20 mouse cellular contexts compared by ENCODE assay signal in the genomic region with DNA sequence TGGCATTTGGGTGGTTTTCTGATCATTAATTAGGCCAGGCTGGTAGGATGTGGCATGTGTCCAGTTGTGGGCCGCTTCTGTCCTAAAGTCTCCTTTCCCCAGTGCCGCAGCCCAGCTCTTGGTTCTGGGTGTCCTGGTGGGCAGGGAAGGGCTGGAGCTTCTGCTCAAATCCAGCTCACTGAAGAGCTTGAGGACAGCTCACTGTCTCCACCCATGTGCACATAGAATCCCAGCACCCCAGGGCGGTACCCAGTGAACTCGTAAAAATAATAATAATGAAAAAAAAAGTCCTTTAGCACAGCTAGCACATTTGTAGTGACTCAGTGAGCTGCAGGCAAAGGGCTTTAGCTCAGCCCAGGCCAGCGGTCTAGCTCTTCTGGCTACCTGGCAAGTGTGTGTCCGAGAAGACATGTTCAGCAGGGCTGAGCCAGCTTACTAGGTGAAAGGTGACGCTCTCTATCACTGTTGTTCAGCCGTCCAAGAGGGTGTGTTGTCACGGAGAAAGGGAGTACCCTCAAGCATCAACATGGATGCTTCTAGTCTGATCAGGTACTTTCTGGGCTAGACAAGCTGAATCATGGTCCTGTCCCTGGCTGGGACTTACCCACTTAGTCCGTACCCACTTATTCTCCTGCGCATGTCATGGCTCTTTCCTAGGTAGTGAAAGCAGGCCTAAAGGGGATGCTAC. TPM values are rescaled to one million over a fixed set of nuclear protein-coding genes. Genes with fewer than 3 reads are reported as not detected.
DNase-seq lines count a peak whose midpoint lies in the region; ATAC-seq and TF ChIP-seq lines count a peak whose summit lies in the region.
"Had no signal": no experiment of that assay in that cellular context is flagged by ENCODE, and none has a peak within 500 bp of the region (broad histone marks: within the 10 kb centered on the region; RNA-seq: fewer than 3 reads in every experiment).

No protein-coding gene starts in this region.

- no peak for TF ChIP-seq CTCF in heart, postnatal 0 days (IDR thresholded peaks at IDR 0.05; ENCODE audit: low read depth)
- no peak for TF ChIP-seq CTCF in liver, embryonic 14.5 days (IDR thresholded peaks at IDR 0.05; ENCODE audit: low read depth)
- no peak for TF ChIP-seq CTCF in stomach, postnatal 0 days (IDR thresholded peaks at IDR 0.05; ENCODE audit: low read depth)

- ATAC-seq in heart, postnatal 0 days (ENCODE audit: insufficient read depth, low read depth), result peak; percentile 49
- no peak for ATAC-seq in heart, embryonic 12.5 days (ENCODE audit: insufficient number of reproducible peaks, low FRiP score)
- peak; percentile 87 for ATAC-seq in liver, embryonic 14.5 days (ENCODE audit: insufficient read depth)
- peak; percentile 60; the same call in 1 of the 2 replicates for ATAC-seq in stomach, postnatal 0 days (ENCODE audit: low FRiP score, low TSS enrichment)
- ATAC-seq: forebrain, embryonic 15.5 days; Patski had no signal

- no peak for DNase-seq in heart, postnatal 0 days (ENCODE audit: low spot score)
- peak; percentile 58 for DNase-seq in c-Kit-positive CD71-positive TER-119-positive erythroid progenitor cells, embryonic 14.5 days (ENCODE audit: low spot score)
- DNase-seq in liver, embryonic 14.5 days (ENCODE audit: low read depth in 3 of 3, low spot score in 3 of 3), result peak; percentile 58 to 75 (median 74)
- no peak for DNase-seq in stomach, postnatal 0 days (ENCODE audit: low spot score)
- no peak for DNase-seq in cerebellum, postnatal 36 days
- no peak for DNase-seq in left cerebral cortex, adult 18-20 months (ENCODE audit: low spot score in 2 of 2)
- DNase-seq: cerebellum, postnatal 25 days; kidney, postnatal 4 days; lung, postnatal 14 days; thymus, postnatal 36 days had no signal

- TF ChIP-seq EP300 in heart, postnatal 0 days (IDR thresholded peaks at IDR 0.05; ENCODE audit: low read depth), result no peak
- peak; percentile 53 for TF ChIP-seq EP300 in liver, embryonic 14.5 days (IDR thresholded peaks at IDR 0.05; ENCODE audit: low read depth)
- TF ChIP-seq EP300 in stomach, postnatal 0 days (optimal IDR thresholded peaks at IDR 0.05), result no peak

- H3K9ac ChIP-seq in heart, postnatal 0 days (replicated peaks; ENCODE audit: low read depth, low read length), result no peak overlapping the region
- no peak overlapping the region for H3K9ac ChIP-seq in heart, embryonic 12.5 days
- 0 out of 2 replicates have a peak overlapping the region, but pooled peaks have one; percentile 2 for H3K9ac ChIP-seq in liver, embryonic 14.5 days (replicated peaks)
- H3K9ac ChIP-seq in stomach, postnatal 0 days (ENCODE audit: low read length), result no peak overlapping the region
- H3K9ac ChIP-seq: forebrain, embryonic 15.5 days had no signal

- no peak overlapping the region for H3K4me2 ChIP-seq in heart, postnatal 0 days (ENCODE audit: low read depth, low read length)
- no peak overlapping the region for H3K4me2 ChIP-seq in heart, embryonic 12.5 days
- peak overlapping the region; percentile 30; the same call in 1 of the 2 replicates for H3K4me2 ChIP-seq in liver, embryonic 14.5 days (ENCODE audit: low read depth)
- no peak overlapping the region for H3K4me2 ChIP-seq in stomach, postnatal 0 days (replicated peaks; ENCODE audit: low read depth)
- H3K4me2 ChIP-seq: forebrain, embryonic 15.5 days had no signal

- H3K9me3 ChIP-seq in heart, postnatal 0 days (replicated peaks; ENCODE audit: control insufficient read depth, low read length), result no peaks in the 10 kb centered on the region
- no peaks in the 10 kb centered on the region for H3K9me3 ChIP-seq in heart, embryonic 12.5 days (replicated peaks)
- no peaks in the 10 kb centered on the region for H3K9me3 ChIP-seq in liver, embryonic 14.5 days (ENCODE audit: control insufficient read depth, low read length)
- no peaks in the 10 kb centered on the region for H3K9me3 ChIP-seq in stomach, postnatal 0 days (ENCODE audit: control insufficient read depth, low read length)
- H3K9me3 ChIP-seq: embryonic facial prominence, embryonic 10.5 days; forebrain, embryonic 15.5 days; heart, embryonic 10.5 days; hindbrain, embryonic 10.5 days had no signal

- WGBS in heart, postnatal 0 days, result 83% methylated on average over 11 of the region's 11 CpGs
- 86% methylated on average over 11 of the region's 11 CpGs for WGBS in heart, embryonic 12.5 days
- WGBS in liver, embryonic 14.5 days (ENCODE audit: insufficient replicate concordance), result 80% methylated on average over 11 of the region's 11 CpGs
- 84% methylated on average over 11 of the region's 11 CpGs for WGBS in stomach, postnatal 0 days

- H3K36me3 ChIP-seq in heart, postnatal 0 days (replicated peaks; ENCODE audit: control insufficient read depth, insufficient read depth, low read length), result peaks cover 17% of the 10 kb centered on the region; the same call in 1 of the 2 replicates
- H3K36me3 ChIP-seq in heart, embryonic 12.5 days, result peaks cover 48% of the 10 kb centered on the region
- H3K36me3 ChIP-seq in liver, embryonic 14.5 days (replicated peaks; ENCODE audit: control insufficient read depth, insufficient read depth, low read depth), result peaks cover 4% of the 10 kb centered on the region
- no peaks in the 10 kb centered on the region for H3K36me3 ChIP-seq in stomach, postnatal 0 days (ENCODE audit: control insufficient read depth, insufficient read depth, low read length)

- H3K4me3 ChIP-seq in heart, postnatal 0 days (ENCODE audit: low read depth, low read length), result no peak overlapping the region
- H3K4me3 ChIP-seq in heart, embryonic 12.5 days, result no peak overlapping the region
- H3K4me3 ChIP-seq in liver, embryonic 14.5 days (ENCODE audit: insufficient read depth in 1 of 2, low read depth in 2 of 2, low read length in 2 of 2), result no peak overlapping the region
- H3K4me3 ChIP-seq in stomach, postnatal 0 days (ENCODE audit: low read depth, low read length), result no peak overlapping the region
- H3K4me3 ChIP-seq: embryonic facial prominence, embryonic 10.5 days; forebrain, embryonic 15.5 days; heart, embryonic 10.5 days; hindbrain, embryonic 10.5 days had no signal

- H3K4me1 ChIP-seq in heart, postnatal 0 days (ENCODE audit: control insufficient read depth, insufficient read depth), result no peaks in the 10 kb centered on the region
- H3K4me1 ChIP-seq in heart, embryonic 12.5 days (replicated peaks), result peaks cover 7% of the 10 kb centered on the region; the same call in 1 of the 2 replicates
- H3K4me1 ChIP-seq in liver, embryonic 14.5 days (replicated peaks; ENCODE audit: control insufficient read depth in 2 of 2, insufficient read depth in 2 of 2, low read length in 1 of 2), result peaks cover 7 to 37% of the 10 kb centered on the region in 2 experiments
- no peaks in the 10 kb centered on the region for H3K4me1 ChIP-seq in stomach, postnatal 0 days (replicated peaks; ENCODE audit: control insufficient read depth, insufficient read depth)
- H3K4me1 ChIP-seq: forebrain, embryonic 15.5 days had no signal

- H3K27me3 ChIP-seq in heart, postnatal 0 days (ENCODE audit: control insufficient read depth, insufficient read depth, low read length), result no peaks in the 10 kb centered on the region
- H3K27me3 ChIP-seq in heart, embryonic 12.5 days (replicated peaks), result no peaks in the 10 kb centered on the region
- H3K27me3 ChIP-seq in liver, embryonic 14.5 days (ENCODE audit: control insufficient read depth, insufficient read depth, low read length), result no peaks in the 10 kb centered on the region
- no peaks in the 10 kb centered on the region for H3K27me3 ChIP-seq in stomach, postnatal 0 days (ENCODE audit: control insufficient read depth, insufficient read depth, low read length)
- H3K27me3 ChIP-seq: forebrain, embryonic 15.5 days; Patski had no signal

- no peak overlapping the region for H3K27ac ChIP-seq in heart, postnatal 0 days (ENCODE audit: low read depth)
- no peak overlapping the region for H3K27ac ChIP-seq in heart, embryonic 12.5 days (ENCODE audit: poor library complexity, severe bottlenecking)
- H3K27ac ChIP-seq in liver, embryonic 14.5 days, result peak overlapping the region; percentile 79
- no peak overlapping the region; the same call in 1 of the 2 replicates for H3K27ac ChIP-seq in stomach, postnatal 0 days (replicated peaks)
- H3K27ac ChIP-seq: embryonic facial prominence, embryonic 10.5 days; forebrain, embryonic 15.5 days; heart, embryonic 10.5 days; hindbrain, embryonic 10.5 days had no signal

RNA-seq across cellular contexts. Expression of a gene that starts 11.6 kb away (rescaled TPM):
- 26.6 and 28.3 TPM in 2 replicates for total RNA-seq in heart, postnatal 0 days (2014; rRNA removed; ENCODE audit: low replicate concordance)
- polyA plus RNA-seq in heart, postnatal 0 days (2015; fragmentation: Nextera tagmentation; extraction: Ambion mirVana), result 2.0 and 2.4 TPM in 2 replicates
- 4.6 and 5.3 TPM in 2 replicates for polyA plus RNA-seq in heart, embryonic 12.5 days (2016; fragmentation: Nextera tagmentation; extraction: Ambion mirVana)
- polyA plus RNA-seq in liver, embryonic 14.5 days (2012; rRNA removed), result 10.2 TPM in 2 replicates
- polyA plus RNA-seq in liver, embryonic 14.5 days (2014; fragmentation: Nextera tagmentation; extraction: Ambion mirVana), result 2.6 and 2.7 TPM in 2 replicates
- 2.5 TPM in 2 replicates for polyA plus RNA-seq in stomach, postnatal 0 days (2015; fragmentation: Nextera tagmentation; extraction: Ambion mirVana)
- 10 to 100 TPM; 10.5 to 12.4 TPM for total RNA-seq in left cerebral cortex, adult 18-20 months (2021)

RNA-seq across cellular contexts. Expression of a gene that starts 35.3 kb away (rescaled TPM):
- 25.8 and 35.4 TPM in 2 replicates for total RNA-seq in heart, postnatal 0 days (2014; rRNA removed; ENCODE audit: low replicate concordance)
- 10.9 TPM in 2 replicates for polyA plus RNA-seq in heart, postnatal 0 days (2015; fragmentation: Nextera tagmentation; extraction: Ambion mirVana)
- 12.7 and 13.7 TPM in 2 replicates for polyA plus RNA-seq in heart, embryonic 12.5 days (2016; fragmentation: Nextera tagmentation; extraction: Ambion mirVana)
- polyA plus RNA-seq in liver, embryonic 14.5 days (2012; rRNA removed), result 6.6 and 6.8 TPM in 2 replicates
- 9.1 and 9.4 TPM in 2 replicates for polyA plus RNA-seq in liver, embryonic 14.5 days (2014; fragmentation: Nextera tagmentation; extraction: Ambion mirVana)
- polyA plus RNA-seq in stomach, postnatal 0 days (2015; fragmentation: Nextera tagmentation; extraction: Ambion mirVana), result 9.2 and 10.0 TPM in 2 replicates
- total RNA-seq in left cerebral cortex, adult 18-20 months (2021), result 10 to 100 TPM; 14.5 to 17.2 TPM

RNA-seq across cellular contexts. Expression of a gene that starts 41.2 kb away (rescaled TPM):
- not detected in 2 replicates for total RNA-seq in heart, postnatal 0 days (2014; rRNA removed; ENCODE audit: low replicate concordance)
- 0.20 and 0.21 TPM in 2 replicates for polyA plus RNA-seq in heart, postnatal 0 days (2015; fragmentation: Nextera tagmentation; extraction: Ambion mirVana)
- polyA plus RNA-seq in heart, embryonic 12.5 days (2016; fragmentation: Nextera tagmentation; extraction: Ambion mirVana), result 0.17 TPM in 1 of 2 replicates, not detected in the other
- not detected in 2 replicates for polyA plus RNA-seq in liver, embryonic 14.5 days (2012; rRNA removed)
- polyA plus RNA-seq in liver, embryonic 14.5 days (2014; fragmentation: Nextera tagmentation; extraction: Ambion mirVana), result not detected in 2 replicates
- not detected in 2 replicates for polyA plus RNA-seq in stomach, postnatal 0 days (2015; fragmentation: Nextera tagmentation; extraction: Ambion mirVana)
- total RNA-seq in left cerebral cortex, adult 18-20 months (2021), result not detected
- total RNA-seq: layer of hippocampus, postnatal 10 days; liver, adult 2 months; midbrain, postnatal 0 days had no signal
- polyA plus RNA-seq: embryonic facial prominence, embryonic 10.5 days; forebrain, embryonic 15.5 days; heart, embryonic 10.5 days; hindbrain, embryonic 10.5 days; liver, adult 2 months; midbrain, postnatal 0 days; neural tube, embryonic 11.5 days had no signal

RNA-seq across cellular contexts. Expression of a gene that starts 55.9 kb away (rescaled TPM):
- 8.5 and 9.8 TPM in 2 replicates for total RNA-seq in heart, postnatal 0 days (2014; rRNA removed; ENCODE audit: low replicate concordance)
- 8.6 and 9.0 TPM in 2 replicates for polyA plus RNA-seq in heart, postnatal 0 days (2015; fragmentation: Nextera tagmentation; extraction: Ambion mirVana)
- 15.2 TPM in 2 replicates for polyA plus RNA-seq in heart, embryonic 12.5 days (2016; fragmentation: Nextera tagmentation; extraction: Ambion mirVana)
- 6.8 and 8.7 TPM in 2 replicates for polyA plus RNA-seq in liver, embryonic 14.5 days (2012; rRNA removed)
- 9.8 and 10.5 TPM in 2 replicates for polyA plus RNA-seq in liver, embryonic 14.5 days (2014; fragmentation: Nextera tagmentation; extraction: Ambion mirVana)
- polyA plus RNA-seq in stomach, postnatal 0 days (2015; fragmentation: Nextera tagmentation; extraction: Ambion mirVana), result 8.1 and 8.3 TPM in 2 replicates
- 10 to 100 TPM; 18.9 to 19.2 TPM for total RNA-seq in left cerebral cortex, adult 18-20 months (2021)

Comparison
In these comparisons a context has a peak if more than half of its experiments do, and no peak if none do; other contexts are left out.
1. DNase-seq: peak in c-Kit-positive CD71-positive TER-119-positive erythroid progenitor cells, embryonic 14.5 days (single experiment) and liver, embryonic 14.5 days (3 of 3); none in heart, postnatal 0 days (single experiment), stomach, postnatal 0 days (single experiment), cerebellum, postnatal 36 days (0 of 2) and left cerebral cortex, adult 18-20 months (0 of 2).